Mouse (Mus musculus) macrophage (primary cell): ENCODE measurements around the gene Creb1. TPM values are rescaled to one million over a fixed set of nuclear protein-coding genes. Genes with fewer than 3 reads are reported as not detected.

Experiments
- H3K27ac ChIP-seq: fragments of 350-480 bp; formaldehyde crosslinking; 2 replicates; pipeline ENCODE4 v1.9.0; 2021
- H3K36me3 ChIP-seq: fragments of 350-480 bp; formaldehyde crosslinking; 2 replicates; pipeline ENCODE4 v1.9.0; 2021; ENCODE audit errors: inconsistent target
- H3K4me3 ChIP-seq: fragments of 350-480 bp; formaldehyde crosslinking; 2 replicates; pipeline ENCODE4 v1.9.0; 2021; ENCODE audit errors: inconsistent target
- H3K79me2 ChIP-seq: fragments of 350-480 bp; formaldehyde crosslinking; 2 replicates; pipeline ENCODE4 v1.9.0; 2021; ENCODE audit errors: inconsistent target
- WGBS: methylation state at CpG from one replicate; pipeline ENCODE4 v1.1.7; 2026; ENCODE audit warnings: inconsistent platforms; ENCODE audit not compliant: missing documents; 5-methylcytosine and 5-hydroxymethylcytosine counted together
- polyA plus RNA-seq: library from polyadenylated mRNA; stranded (reverse); fragments of 250-400 nt; gene quantifications from 3 replicates; pipeline ENCODE4 v1.2.4, GENCODE M21; 2018; ENCODE audit warnings: inconsistent platforms

Creb1 gene
- polyA plus RNA-seq, 1 experiment from 2014 or later = 16.4 TPM

GRCm38 (mm10) chr1:64524661-64525060, 7.8 kb upstream of the Creb1 start:
- H3K4me3 ChIP-seq = no peak overlapping the region
- H3K79me2 ChIP-seq = no peaks in the 10 kb centered on the region
- H3K36me3 ChIP-seq = no peaks in the 10 kb centered on the region
- no peak overlapping the region for H3K27ac ChIP-seq
- 95% methylated on average over 2 of the region's 2 CpGs for WGBS

DNA sequence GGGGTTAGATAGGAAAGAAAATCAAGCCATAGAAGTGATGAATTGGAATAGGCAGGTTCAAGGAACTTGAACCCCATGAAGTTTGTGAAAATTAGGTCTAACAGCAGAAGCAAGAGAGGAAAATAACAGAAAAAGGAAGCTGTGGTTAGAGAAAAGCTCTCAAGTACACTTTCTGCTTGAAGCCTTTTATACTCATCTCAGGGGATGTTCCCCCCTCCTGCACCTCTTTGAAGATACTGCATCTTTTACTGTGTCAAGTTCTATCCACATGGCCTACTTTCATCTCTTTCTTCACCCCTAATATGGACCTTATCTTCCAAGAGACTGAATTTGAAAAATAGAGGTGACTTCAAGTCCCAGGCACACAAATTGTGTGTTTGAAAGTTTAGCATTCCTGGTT, 4.8 kb upstream of the Creb1 start:
- Histone ChIP-seq H3K27ac (no peak overlapping the region), H3K4me3 (no peak overlapping the region), H3K36me3 (no peaks in the 10 kb centered on the region), H3K79me2 (no peaks in the 10 kb centered on the region)

GRCm38 (mm10) chr1:64529781-64530315, 2.6 kb upstream of the Creb1 start:
- H3K4me3 ChIP-seq = no peak overlapping the region
- peaks cover 14% of the 10 kb centered on the region for H3K79me2 ChIP-seq
- no peaks in the 10 kb centered on the region for H3K36me3 ChIP-seq
- no peak overlapping the region for H3K27ac ChIP-seq
- 17% methylated on average over 5 of the region's 5 CpGs for WGBS

- peaks cover 31% of the 10 kb centered on the region for H3K79me2 ChIP-seq
- 0 out of 2 replicates have a peak overlapping the region, but pooled peaks have one; percentile 59 for H3K27ac ChIP-seq
- peak overlapping the region; percentile 59 for H3K4me3 ChIP-seq
- H3K36me3 ChIP-seq = no peaks in the 10 kb centered on the region
- 4% methylated on average over 7 of the region's 7 CpGs for WGBS
These were observed 897 bp upstream of the Creb1 start for GRCm38 (mm10) chr1:64531548-64531947.

DNA sequence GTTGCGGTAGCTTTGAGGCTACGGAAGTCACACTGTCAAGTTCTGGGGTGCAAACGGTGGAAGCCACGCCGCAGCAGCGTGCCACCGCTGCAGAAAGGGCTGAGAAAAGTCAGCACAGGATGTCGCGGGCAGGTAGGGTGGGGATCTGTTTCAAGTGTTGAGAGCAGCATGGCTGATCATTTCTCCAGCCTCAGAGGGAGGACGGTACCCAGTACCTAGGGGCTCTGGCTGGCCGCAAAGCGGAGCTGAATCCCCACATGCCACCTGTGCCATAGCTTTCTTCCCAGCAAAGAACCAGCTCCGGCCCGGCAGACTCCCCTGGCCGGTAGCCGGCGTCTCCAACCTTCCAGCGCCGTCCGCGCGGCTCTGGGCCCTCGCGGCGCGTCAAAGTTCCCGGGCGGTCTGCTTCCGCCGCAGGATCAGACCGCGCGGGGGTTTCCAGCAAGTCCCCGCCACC, 350 bp upstream of the Creb1 start:
- H3K36me3 ChIP-seq = no peaks in the 10 kb centered on the region
- H3K4me3 ChIP-seq = peak overlapping the region; percentile 59
- WGBS = 0% methylated on average over 34 of the region's 34 CpGs
- peaks cover 37% of the 10 kb centered on the region for H3K79me2 ChIP-seq
- peak overlapping the region; percentile 59 for H3K27ac ChIP-seq

DNA sequence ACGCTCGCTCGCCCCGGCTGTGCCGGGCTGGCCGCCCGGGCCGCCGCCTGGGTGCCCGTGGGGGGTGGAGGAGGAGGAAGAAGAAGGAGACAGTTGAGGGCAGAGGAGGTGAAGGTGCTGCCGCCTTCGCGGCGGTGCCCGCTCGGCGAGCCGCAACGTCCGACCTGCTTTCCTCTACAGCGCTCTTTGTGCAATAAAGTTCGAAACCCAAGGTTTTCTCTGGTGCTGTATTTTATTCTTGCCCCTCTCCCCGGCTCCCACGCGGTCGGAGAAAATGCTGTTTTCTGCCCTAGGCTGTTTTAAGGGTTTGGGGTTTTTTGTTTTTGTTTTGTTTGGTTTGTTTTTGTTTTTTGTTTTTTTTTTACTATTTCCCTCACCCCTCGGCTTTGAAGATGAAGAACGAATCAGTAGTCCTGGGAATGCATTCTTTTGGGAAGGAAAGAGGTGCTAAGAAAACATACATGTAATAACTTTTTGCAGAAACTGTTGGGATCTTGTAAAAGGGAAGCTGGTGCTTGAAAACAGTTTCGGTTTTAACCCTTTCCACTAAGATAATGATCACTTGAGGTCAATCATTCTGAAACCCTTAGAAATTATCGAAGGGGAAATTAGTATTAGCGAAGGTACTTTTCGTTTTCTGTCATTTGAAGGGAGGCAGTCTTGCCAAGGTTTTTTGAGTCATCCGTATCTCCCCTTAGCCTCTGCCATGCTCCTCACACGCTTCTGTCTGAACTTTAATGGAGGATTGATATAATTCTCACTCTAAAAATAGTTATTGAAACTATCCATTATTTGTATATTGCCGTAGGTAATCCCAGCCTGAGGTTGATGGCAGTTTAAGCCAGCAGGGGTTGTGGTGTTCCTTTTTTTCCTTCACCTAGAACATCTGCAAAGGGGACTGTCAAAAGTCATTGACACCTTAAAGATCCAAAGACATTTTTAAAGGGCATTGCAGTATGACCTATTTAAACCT, 1.3 kb downstream of the Creb1 start:
- no peaks in the 10 kb centered on the region for H3K36me3 ChIP-seq
- peak overlapping the region; percentile 63 for H3K27ac ChIP-seq
- H3K4me3 ChIP-seq = peak overlapping the region; percentile 79
- WGBS = 1% methylated on average over 35 of the region's 35 CpGs
- peaks cover 53% of the 10 kb centered on the region for H3K79me2 ChIP-seq

DNA sequence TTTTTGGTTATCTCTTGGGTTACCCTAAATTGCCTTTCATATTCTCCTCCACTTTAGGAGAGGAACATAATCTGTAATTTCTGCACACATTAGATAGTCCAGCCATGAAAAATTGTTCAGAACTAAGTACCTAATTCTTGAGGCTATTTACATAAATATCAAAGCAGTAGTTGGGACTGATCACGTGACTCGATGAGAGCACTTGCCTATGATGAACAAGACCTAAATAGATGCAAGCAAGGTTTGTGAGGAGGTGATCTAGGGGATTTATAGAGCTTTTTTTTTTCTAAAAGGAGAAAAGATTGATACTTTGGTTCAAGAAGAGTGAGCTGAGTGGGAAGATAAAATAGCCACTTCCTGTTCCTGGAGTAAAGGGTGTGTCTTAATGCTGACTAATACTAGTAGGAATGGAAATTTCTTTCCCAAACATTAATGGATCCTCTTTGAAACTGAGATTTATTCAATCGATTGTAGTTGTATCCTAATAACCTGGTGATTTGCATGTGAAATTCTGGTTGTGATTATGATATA, 6.5 kb downstream of the Creb1 start:
- 90% methylated on average over 3 of the region's 3 CpGs for WGBS
- Histone ChIP-seq H3K36me3 (no peaks in the 10 kb centered on the region), H3K4me3 (no peak overlapping the region), H3K79me2 (peaks cover 100% of the 10 kb centered on the region), H3K27ac (no peak overlapping the region)

- Histone ChIP-seq H3K36me3 (no peaks in the 10 kb centered on the region), H3K27ac (no peak overlapping the region), H3K4me3 (no peak overlapping the region), H3K79me2 (peaks cover 98% of the 10 kb centered on the region)
- 73% methylated on average over 5 of the region's 5 CpGs for WGBS
These were observed 11.3 kb downstream of the Creb1 start for GRCm38 (mm10) chr1:64543750-64544149.

- Histone ChIP-seq H3K79me2 (peaks cover 98% of the 10 kb centered on the region), H3K27ac (no peak overlapping the region), H3K4me3 (no peak overlapping the region), H3K36me3 (no peaks in the 10 kb centered on the region)
- 77% methylated on average over 2 of the region's 3 CpGs for WGBS
These were observed 13.6 kb downstream of the Creb1 start for GRCm38 (mm10) chr1:64546070-64546469.

DNA sequence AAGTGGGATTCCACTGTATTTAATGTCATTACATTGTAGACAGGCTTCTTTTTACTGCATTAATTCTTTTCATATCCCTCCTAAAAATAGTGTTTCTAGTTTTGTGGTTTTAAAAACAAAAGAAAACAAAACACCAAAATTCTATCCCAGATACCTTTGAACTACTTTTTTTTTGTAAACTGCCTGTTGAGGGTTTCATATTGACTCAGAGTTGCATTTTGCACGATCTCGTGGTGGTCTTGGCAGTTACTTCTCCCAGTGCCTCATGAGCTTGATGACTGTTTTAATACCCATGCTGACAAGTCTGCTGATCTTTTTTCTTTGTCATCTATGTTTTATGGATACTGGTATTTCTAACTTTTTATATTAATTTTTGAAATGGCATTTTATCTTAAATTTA, 16.9 kb downstream of the Creb1 start:
- Histone ChIP-seq H3K4me3 (no peak overlapping the region), H3K36me3 (no peaks in the 10 kb centered on the region), H3K79me2 (peaks cover 89% of the 10 kb centered on the region), H3K27ac (no peak overlapping the region)
- 71% methylated on average over 2 of the region's 2 CpGs for WGBS

DNA sequence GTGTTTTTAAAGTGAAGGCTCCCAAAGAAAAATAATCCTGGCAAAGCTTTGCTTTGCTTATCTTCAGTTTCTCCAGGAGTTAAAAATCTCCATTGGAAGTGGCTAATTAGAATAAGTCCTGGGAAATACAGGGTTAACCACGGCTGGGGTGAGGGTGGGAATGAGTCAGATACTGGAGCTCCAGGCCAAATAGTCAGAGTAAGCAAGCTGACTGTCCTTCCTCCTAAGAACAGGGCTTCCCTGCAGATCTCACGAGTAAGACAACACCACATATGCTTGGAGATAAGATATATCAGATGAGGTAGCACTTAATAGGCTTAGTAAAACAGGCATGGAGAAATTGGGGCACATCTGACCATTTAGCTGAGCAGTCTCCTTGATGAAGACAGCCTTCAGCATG, 19.5 kb downstream of the Creb1 start:
- no peak overlapping the region for H3K4me3 ChIP-seq
- H3K79me2 ChIP-seq = peaks cover 75% of the 10 kb centered on the region
- WGBS = 44% methylated on average over 2 of the region's 2 CpGs
- H3K36me3 ChIP-seq = 0 out of 2 replicates have a peak, but pooled peaks cover 5% of the 10 kb centered on the region
- H3K27ac ChIP-seq = no peak overlapping the region

DNA sequence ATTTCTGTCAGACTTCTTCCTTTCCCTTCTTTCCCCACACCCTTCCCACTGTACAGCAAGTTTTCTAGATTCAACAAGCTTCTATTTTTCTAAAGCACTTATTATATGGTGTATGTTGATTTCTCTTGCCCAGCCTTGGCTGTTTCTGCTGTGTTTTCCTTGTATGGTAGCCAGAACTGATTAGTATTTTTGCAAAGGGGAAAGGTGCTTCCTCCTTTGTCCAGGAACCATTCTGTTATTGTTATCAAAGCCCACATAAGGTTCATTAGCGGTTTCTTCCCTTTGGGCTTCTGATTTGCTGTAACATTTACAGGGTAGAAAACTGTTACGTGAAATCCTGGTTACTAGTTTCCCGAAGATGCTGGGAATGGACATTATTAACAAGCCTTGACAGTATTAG, 27.7 kb downstream of the Creb1 start:
- Histone ChIP-seq H3K79me2 (peaks cover 10% of the 10 kb centered on the region; the same call in 1 of the 2 replicates), H3K27ac (no peak overlapping the region), H3K36me3 (0 out of 2 replicates have a peak, but pooled peaks cover 21% of the 10 kb centered on the region), H3K4me3 (no peak overlapping the region)
- 96% methylated on average over 3 of the region's 3 CpGs for WGBS

- Histone ChIP-seq H3K79me2 (no peaks in the 10 kb centered on the region), H3K27ac (no peak overlapping the region), H3K36me3 (peaks cover 33% of the 10 kb centered on the region; the same call in 1 of the 2 replicates), H3K4me3 (no peak overlapping the region)
These were observed 35.8 kb downstream of the Creb1 start for GRCm38 (mm10) chr1:64568206-64568605.

GRCm38 (mm10) chr1:64576022-64576421, 43.6 kb downstream of the Creb1 start:
- 95% methylated on average over 6 of the region's 7 CpGs for WGBS
- Histone ChIP-seq H3K4me3 (no peak overlapping the region), H3K36me3 (peaks cover 47% of the 10 kb centered on the region; the same call in 1 of the 2 replicates), H3K27ac (no peak overlapping the region), H3K79me2 (peaks cover 5% of the 10 kb centered on the region; the same call in 1 of the 2 replicates)

DNA sequence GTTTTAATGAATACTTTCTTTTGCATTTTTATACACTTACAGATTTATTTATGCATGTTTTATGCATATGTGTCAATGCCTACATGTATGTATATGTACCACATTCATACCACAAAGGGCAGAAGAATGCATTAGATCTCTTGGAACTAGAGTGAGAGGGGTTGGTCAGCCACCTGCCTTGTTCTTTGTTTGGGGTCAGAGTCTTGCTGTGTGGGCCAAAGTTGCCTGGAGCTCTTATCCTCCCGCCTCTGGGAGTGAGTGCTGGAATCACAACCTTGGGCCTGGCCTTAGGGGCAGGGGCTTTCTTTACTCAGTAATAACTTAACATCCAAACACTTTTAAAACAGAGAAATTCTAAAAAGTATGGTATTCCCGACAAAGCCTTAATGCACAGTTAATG, 44.3 kb downstream of the Creb1 start:
- WGBS = 100% methylated on average over 2 of the region's 2 CpGs
- Histone ChIP-seq H3K4me3 (no peak overlapping the region), H3K27ac (no peak overlapping the region), H3K36me3 (peaks cover 48% of the 10 kb centered on the region; the same call in 1 of the 2 replicates), H3K79me2 (peaks cover 5% of the 10 kb centered on the region; the same call in 1 of the 2 replicates)
